Mouse (Mus musculus) Patski (cell line): ENCODE data around the gene Ostf1. TPM values are rescaled to one million over a fixed set of nuclear protein-coding genes. Genes with fewer than 3 reads are reported as not detected.
"Not testable (repeated sequence)": the region's sequence is repeated elsewhere in the genome, so short reads cannot be mapped to it uniquely, and the experiment has no call there.

Experiments used
- ATAC-seq: fragments of 100-300 bp; one replicate; pipeline ENCODE4 v1.8.0; 2021
- CTCF ChIA-PET: fragments of 350-600 bp; sonication (Branson Sonifier 250); formaldehyde crosslinking; loops from one replicate; lab custom pipeline; 2022; ENCODE audit warnings: inconsistent platforms; lab: Charles Lee
- POLR2A ChIA-PET: fragments of 350-600 bp; sonication (Branson Sonifier 250); formaldehyde crosslinking; loops from one replicate; lab custom pipeline; 2022; ENCODE audit warnings: antibody characterized with exemption, inconsistent platforms; lab: Charles Lee
- DNase-seq: peaks from one replicate; pipeline ENCODE4 v3.0.0-alpha.2; 2011; ENCODE audit warnings: low read depth, low spot score
- H3K27me3 ChIP-seq: fragments of 371-371 bp; one replicate; pipeline ENCODE4 v1.5.1; 2021
- CTCF ChIP-seq: fragments of 100-300 bp; IDR thresholded peaks from one replicate; pipeline ENCODE4 v1.5.1; 2021
- in situ Hi-C: fragments of 300-500 bp; cut with MboI; formaldehyde crosslinking; loops from 3 replicates; pipeline ENCODE4 v1.11.1; 2018; ENCODE audit warnings: low pct_unique_long_range_greater_than_20kb, mixed read lengths
- polyA plus RNA-seq: library from polyadenylated mRNA; unstranded; gene quantifications from one replicate; pipeline ENCODE4 v1.2.3, GENCODE M21; 2021

Gene Ostf1
- polyA plus RNA-seq, 1 experiment from 2014 or later: 101 TPM

DNA sequence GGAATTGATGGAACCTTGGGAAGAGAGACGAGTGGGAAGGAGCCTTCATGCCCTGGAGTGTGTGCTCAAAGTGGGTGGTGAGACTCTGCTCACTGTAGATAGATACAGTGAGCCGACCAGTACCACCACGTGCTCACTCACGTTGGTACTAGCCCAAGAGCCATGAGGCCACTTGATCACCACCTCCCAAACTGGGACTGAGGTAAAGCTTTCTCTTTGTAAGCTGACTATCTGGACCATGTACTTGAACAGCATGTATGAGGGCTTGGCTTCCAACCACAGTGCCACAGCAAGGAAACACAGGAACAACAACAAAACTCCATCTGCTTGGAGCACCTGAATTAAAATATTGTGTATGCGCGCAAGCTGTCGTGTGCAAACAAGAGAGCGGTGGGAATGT is 42.3 kb downstream of the Ostf1 start:
- ChIA-PET POLR2A (no interaction called here), CTCF (interaction anchor here (1.2 kb wide), 1 partner anchor 11 kb away, joined by 4 read pairs; no protein-coding TSS in a partner anchor)
- in situ Hi-C loops: no loop called here
- DNase-seq: no peak
- no peak for TF ChIP-seq CTCF
- no peak for ATAC-seq
- H3K27me3 ChIP-seq: no peaks in the 10 kb centered on the region

- POLR2A ChIA-PET, DNase-seq, in situ Hi-C loops, H3K27me3 ChIP-seq, ATAC-seq: not testable (repeated sequence)
- CTCF ChIA-PET: interaction anchor here (1.2 to 2.3 kb wide), 2 partner anchors 9 to 12 kb away, joined by 4 to 10 read pairs; no protein-coding TSS in a partner anchor
Observed at GRCm38 (mm10) chr19:18588801-18589200, 42.8 kb downstream of the Ostf1 start.

GRCm38 (mm10) chr19:18588243-18588642 is 43.4 kb downstream of the Ostf1 start:
- H3K27me3 ChIP-seq: no peaks in the 10 kb centered on the region
- ChIA-PET CTCF (interaction anchor here (1.1 to 2.3 kb wide), 2 partner anchors 10 kb away, joined by 4 to 10 read pairs; no protein-coding TSS in a partner anchor), POLR2A (interaction anchor here (0.7 kb wide), 1 partner anchor 9 kb away, joined by 3 read pairs; no protein-coding TSS in a partner anchor)
- DNase-seq (no peak), ATAC-seq (no peak)
- in situ Hi-C loops: no loop called here
- TF ChIP-seq CTCF: no peak

- ATAC-seq: no peak
- no peaks in the 10 kb centered on the region for H3K27me3 ChIP-seq
- ChIA-PET CTCF (interaction anchor here (2.2 to 2.3 kb wide), 2 partner anchors 11 to 29 kb away, joined by 5 to 10 read pairs; no protein-coding TSS in a partner anchor), POLR2A (no interaction called here)
- in situ Hi-C loops: no loop called here
- TF ChIP-seq CTCF: no peak
- DNase-seq: no peak
Observed at GRCm38 (mm10) chr19:18587118-18587517, 44.5 kb downstream of the Ostf1 start.

DNA sequence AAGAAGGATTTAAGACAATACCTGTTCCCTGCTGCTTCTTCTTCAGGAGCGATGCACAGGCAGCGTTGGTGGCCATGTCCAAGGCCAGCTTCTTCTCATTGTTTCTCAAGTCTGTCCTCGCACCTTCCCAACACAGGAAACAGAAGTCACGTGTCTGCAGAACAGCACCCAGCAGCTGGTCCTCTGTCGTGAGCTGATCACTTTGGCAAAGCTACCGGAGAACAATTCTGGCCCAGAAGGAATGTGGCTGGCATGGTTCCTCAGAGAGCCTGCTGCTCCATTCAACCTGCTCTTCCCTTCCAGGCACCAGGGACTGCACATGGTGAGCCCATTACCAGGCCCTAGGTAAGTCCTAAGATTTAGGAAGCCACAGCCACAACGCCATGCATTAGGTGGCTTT is 47.0 kb downstream of the Ostf1 start:
- DNase-seq (no peak), ATAC-seq (no peak)
- no peaks in the 10 kb centered on the region for H3K27me3 ChIP-seq
- ChIA-PET CTCF (no interaction called here), POLR2A (interaction anchor here (1.4 kb wide), 1 partner anchor 74 kb away, joined by 3 read pairs; no protein-coding TSS in a partner anchor)
- in situ Hi-C loops: no loop called here
- no peak for TF ChIP-seq CTCF

- in situ Hi-C loops: no loop called here
- DNase-seq (no peak), ATAC-seq (no peak)
- no peak for TF ChIP-seq CTCF
- no peaks in the 10 kb centered on the region for H3K27me3 ChIP-seq
- ChIA-PET POLR2A (no interaction called here), CTCF (no interaction called here)
Observed at GRCm38 (mm10) chr19:18583706-18584105, 47.9 kb downstream of the Ostf1 start.

DNA sequence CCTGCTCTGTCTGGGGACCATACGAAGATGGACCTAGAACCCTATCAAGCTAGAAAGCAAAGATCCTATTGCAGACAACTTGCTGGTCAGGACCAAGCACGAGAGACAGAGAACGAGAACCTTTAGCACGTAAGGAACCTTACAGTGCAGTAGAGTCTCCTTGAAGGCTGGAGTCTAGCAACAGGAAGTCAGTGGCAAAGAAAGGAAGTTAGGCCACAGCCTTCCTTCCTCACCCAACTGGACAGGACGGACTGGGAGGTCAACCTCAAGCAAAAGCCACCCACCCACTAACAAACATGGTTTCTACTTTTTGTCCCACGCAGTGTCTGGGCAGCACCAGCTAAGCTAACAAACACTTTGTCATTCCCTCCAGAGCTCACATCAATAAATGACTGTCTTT is 48.7 kb downstream of the Ostf1 start:
- TF ChIP-seq CTCF: no peak
- H3K27me3 ChIP-seq: no peaks in the 10 kb centered on the region
- ChIA-PET CTCF (no interaction called here), POLR2A (no interaction called here)
- DNase-seq: no peak
- in situ Hi-C loops: no loop called here
- ATAC-seq: no peak

- ChIA-PET POLR2A (no interaction called here), CTCF (no interaction called here)
- H3K27me3 ChIP-seq: no peaks in the 10 kb centered on the region
- no peak for DNase-seq
- TF ChIP-seq CTCF: no peak
- no peak for ATAC-seq
- in situ Hi-C loops: no loop called here
Observed at GRCm38 (mm10) chr19:18582226-18582625, 49.4 kb downstream of the Ostf1 start.

- in situ Hi-C loops: no loop called here
- CTCF ChIA-PET: interaction anchor here (0.9 kb wide), 1 partner anchor 11 kb away, joined by 3 read pairs; no protein-coding TSS in a partner anchor
- no peak for TF ChIP-seq CTCF
- no peaks in the 10 kb centered on the region for H3K27me3 ChIP-seq
- ATAC-seq (no peak), DNase-seq (no peak)
- POLR2A ChIA-PET: no interaction called here
Observed at GRCm38 (mm10) chr19:18581046-18581445, 50.6 kb downstream of the Ostf1 start.

- no peaks in the 10 kb centered on the region for H3K27me3 ChIP-seq
- POLR2A ChIA-PET: no interaction called here
- TF ChIP-seq CTCF: no peak
- in situ Hi-C loops: no loop called here
- no peak for DNase-seq
- no peak for ATAC-seq
- CTCF ChIA-PET: interaction anchor here (0.7 to 1.6 kb wide), 2 partner anchors 9 to 10 kb away, joined by 3 to 4 read pairs; no protein-coding TSS in a partner anchor
Observed at GRCm38 (mm10) chr19:18579012-18579358, 52.6 kb downstream of the Ostf1 start.

GRCm38 (mm10) chr19:18578216-18579011 is 53.2 kb downstream of the Ostf1 start:
- no peak for DNase-seq
- no peaks in the 10 kb centered on the region for H3K27me3 ChIP-seq
- no peak for ATAC-seq
- ChIA-PET POLR2A (no interaction called here), CTCF (interaction anchor here (0.7 to 1.6 kb wide), 2 partner anchors 9 to 10 kb away, joined by 3 to 4 read pairs; no protein-coding TSS in a partner anchor)
- TF ChIP-seq CTCF: no peak
- in situ Hi-C loops: no loop called here
